Mouse (Mus musculus) central nervous system, embryonic 18 days (tissue): ENCODE data around the gene Vmn2r61. TPM values are rescaled to one million over a fixed set of nuclear protein-coding genes. Genes with fewer than 3 reads are reported as not detected.

Experiments used
- polyA plus RNA-seq: library from polyadenylated mRNA; depleted of rRNA; stranded (reverse); fragments of >200 nt; gene quantifications from 2 replicates; pipeline ENCODE4 v1.2.3, GENCODE M21; 2012; rRNA removed

Vmn2r61 gene
- polyA plus RNA-seq = not detected in 2 replicates

DNA sequence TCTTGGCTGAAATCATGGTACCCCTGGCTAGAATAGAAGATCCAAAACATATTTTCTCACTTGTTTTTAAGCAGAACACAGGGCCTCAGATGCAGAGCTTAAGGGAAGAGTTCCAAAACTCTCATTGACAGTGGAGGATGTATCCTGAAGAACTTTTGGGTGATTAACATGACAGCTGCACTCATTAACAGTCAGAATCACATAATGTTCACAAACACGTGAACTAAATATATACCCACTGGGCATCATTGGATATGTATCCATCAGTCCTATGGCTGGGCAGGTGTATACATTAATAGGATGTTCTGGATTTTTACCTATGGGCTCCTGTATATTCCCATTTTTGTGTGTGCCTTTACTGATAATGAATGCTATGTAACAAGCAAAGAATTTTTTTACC is at the start of gene Vmn2r61:
TSS of gene Vmn2r61 (plus strand) at position 301 of the 400 bp plus-strand sequence.

Other genes with a start within 250 kb of the Vmn2r61 start
- gene Vmn2r59, start 201.0 kb upstream of the Vmn2r61 start, polyA plus RNA-seq = not detected in 2 replicates
- gene Vmn2r60, start 152.3 kb upstream of the Vmn2r61 start, polyA plus RNA-seq = not detected in 2 replicates
- gene 4933421I07Rik, start 188.1 kb downstream of the Vmn2r61 start, polyA plus RNA-seq = not detected in 2 replicates
- 16.4 and 17.4 TPM in 2 replicates for gene Zfp141, start 245.7 kb downstream of the Vmn2r61 start, polyA plus RNA-seq